Mouse (Mus musculus) bone marrow, adult 2 months (tissue): ENCODE measurements at regions not wholly inside any gene's neighbourhood (a gene's known extent, or its start where the extent isn't known, plus 50 kb on each side); places are given as distances from the start of the nearest gene placed in this dataset.
"Not testable (repeated sequence)": the region's sequence is repeated elsewhere in the genome, so short reads cannot be mapped to it uniquely, and the experiment has no call there.

Source experiments
- H3K27ac ChIP-seq: fragments of 200-500 bp; 2 replicates; pipeline ENCODE4 v1.5.1; 2012; ENCODE audit warnings: low read depth, mild to moderate bottlenecking, control low read depth, inconsistent platforms, low read length; ENCODE audit not compliant: control insufficient read depth, poor library complexity, insufficient read depth
- H3K4me1 ChIP-seq: fragments of 200-500 bp; 2 replicates; pipeline ENCODE4 v1.6.1; 2011; ENCODE audit warnings: low read length; ENCODE audit not compliant: control insufficient read depth, insufficient read depth
- H3K4me3 ChIP-seq: fragments of 200-500 bp; replicated peaks from 2 replicates; pipeline ENCODE3; 2011; ENCODE audit warnings: mild to moderate bottlenecking, low read depth, low read length, control low read depth; ENCODE audit not compliant: control insufficient read depth
- CTCF ChIP-seq: fragments of 200-500 bp; IDR thresholded peaks from 2 replicates; pipeline ENCODE4 v1.5.1; 2011; ENCODE audit warnings: low read length, control low read depth; ENCODE audit not compliant: control insufficient read depth, insufficient read depth
- POLR2A ChIP-seq: fragments of 200-500 bp; IDR thresholded peaks from 2 replicates; pipeline ENCODE4 v1.6.1; 2011; ENCODE audit warnings: low read depth, mild to moderate bottlenecking, control low read depth, low read length, borderline replicate concordance; ENCODE audit not compliant: control insufficient read depth
- WGBS: fragments of 180-500 bp; shearing (Covaris S2); methylation state at CpG from one replicate; pipeline ENCODE4 v1.1.7; 2018; 5-methylcytosine and 5-hydroxymethylcytosine counted together

DNA sequence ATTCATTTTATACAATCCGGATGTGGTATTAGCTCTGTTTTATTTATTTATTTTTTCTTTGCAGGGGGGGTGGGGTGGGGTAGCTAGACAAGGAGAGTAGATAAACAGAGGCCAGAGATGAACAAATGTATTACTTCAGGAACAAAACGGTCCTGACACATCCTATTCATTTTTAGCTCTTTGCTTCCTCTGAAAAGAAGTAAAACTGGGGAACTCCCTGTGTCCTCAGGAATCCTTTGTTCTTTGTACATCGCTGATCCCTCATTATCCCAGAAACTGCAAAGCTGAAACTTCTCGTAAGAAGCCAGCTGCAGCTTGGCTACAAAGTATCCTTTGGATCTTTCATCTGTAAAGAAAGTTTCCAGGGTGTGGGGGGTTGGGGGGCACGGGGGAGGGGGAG lies 103.6 kb upstream of the Pfn2 start:
- TF ChIP-seq POLR2A: no peak
- no peak for TF ChIP-seq CTCF
- Histone ChIP-seq H3K4me3 (no peak overlapping the region), H3K4me1 (no peaks in the 10 kb centered on the region), H3K27ac (no peak overlapping the region)
- 60% methylated on average over 5 of the region's 5 CpGs for WGBS

DNA sequence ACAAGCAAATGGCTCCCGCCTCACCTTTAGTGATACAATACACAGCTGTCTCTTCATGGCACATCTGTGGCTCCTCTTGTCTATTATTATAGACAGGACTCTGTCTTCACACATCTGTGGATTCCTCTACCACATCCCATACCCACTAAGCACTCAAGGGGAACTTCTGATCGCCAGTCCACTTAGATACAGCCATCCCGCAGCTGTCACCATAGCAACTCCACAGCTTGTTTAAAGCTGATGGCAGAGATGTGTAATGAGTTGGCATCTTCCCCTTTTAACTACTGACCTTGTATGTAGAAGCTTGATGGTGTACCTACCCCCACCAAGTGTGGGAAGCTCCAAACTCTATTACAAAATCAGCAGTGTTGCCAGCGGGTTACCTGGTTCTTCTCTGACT lies 109.5 kb upstream of the Pfn2 start:
- 71% methylated on average over 4 of the region's 4 CpGs for WGBS

DNA sequence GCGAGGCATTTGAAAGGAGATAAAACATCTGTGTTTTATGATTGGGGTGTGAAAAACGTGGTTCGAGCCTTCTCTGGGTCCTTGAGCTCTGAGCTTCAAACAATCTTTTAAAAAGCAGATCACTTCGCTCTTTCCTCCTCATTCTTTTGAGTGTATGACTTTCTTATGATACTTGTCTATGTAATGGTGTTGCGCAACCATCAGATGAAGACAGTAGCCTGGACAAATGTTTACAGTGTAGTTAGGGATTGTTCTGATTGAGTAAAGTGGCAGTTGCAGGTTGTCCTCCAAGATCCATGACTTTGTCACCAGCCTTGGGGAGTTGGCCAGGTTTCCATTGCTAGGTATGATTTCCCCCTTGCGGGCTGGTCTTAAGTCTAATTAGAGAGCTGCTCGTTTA lies 116.1 kb upstream of the Pfn2 start:
- 83% methylated on average over 7 of the region's 7 CpGs for WGBS

More for the DNA sequence above, 109.5 kb upstream of the Pfn2 start:
- TF ChIP-seq POLR2A (no peak), CTCF (no peak)
- Histone ChIP-seq H3K4me1 (no peaks in the 10 kb centered on the region), H3K4me3 (no peak overlapping the region), H3K27ac (no peak overlapping the region)

DNA sequence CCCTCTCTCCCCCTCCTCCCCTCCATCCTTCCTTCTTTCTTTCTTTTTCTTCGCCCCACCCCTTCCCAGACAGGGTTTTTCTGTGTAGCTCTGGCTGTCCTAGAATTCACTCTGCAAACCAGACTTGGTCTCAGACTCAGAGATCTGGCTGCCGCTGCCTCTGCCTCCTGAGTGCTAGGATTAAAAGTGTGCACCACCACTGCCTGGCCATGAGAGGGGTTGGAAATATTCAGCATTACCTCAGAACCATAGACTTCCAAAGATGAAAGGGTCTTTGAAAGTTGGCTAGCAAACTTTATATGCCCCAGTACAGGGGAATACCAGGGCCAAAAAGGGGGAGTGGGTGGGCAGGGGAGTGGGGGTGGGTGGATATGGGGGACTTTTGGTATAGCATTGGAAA lies 122.7 kb upstream of the Pfn2 start:
- not testable (repeated sequence) for H3K4me3 ChIP-seq, H3K4me1 ChIP-seq, H3K27ac ChIP-seq
- WGBS: 76% methylated on average over 2 of the region's 2 CpGs

More for the DNA sequence above, 116.1 kb upstream of the Pfn2 start:
- no peak overlapping the region for H3K27ac ChIP-seq
- H3K4me3 ChIP-seq: no peak overlapping the region
- no peaks in the 10 kb centered on the region; the same call in 1 of the 2 replicates for H3K4me1 ChIP-seq
- no peak for TF ChIP-seq POLR2A
- no peak for TF ChIP-seq CTCF

DNA sequence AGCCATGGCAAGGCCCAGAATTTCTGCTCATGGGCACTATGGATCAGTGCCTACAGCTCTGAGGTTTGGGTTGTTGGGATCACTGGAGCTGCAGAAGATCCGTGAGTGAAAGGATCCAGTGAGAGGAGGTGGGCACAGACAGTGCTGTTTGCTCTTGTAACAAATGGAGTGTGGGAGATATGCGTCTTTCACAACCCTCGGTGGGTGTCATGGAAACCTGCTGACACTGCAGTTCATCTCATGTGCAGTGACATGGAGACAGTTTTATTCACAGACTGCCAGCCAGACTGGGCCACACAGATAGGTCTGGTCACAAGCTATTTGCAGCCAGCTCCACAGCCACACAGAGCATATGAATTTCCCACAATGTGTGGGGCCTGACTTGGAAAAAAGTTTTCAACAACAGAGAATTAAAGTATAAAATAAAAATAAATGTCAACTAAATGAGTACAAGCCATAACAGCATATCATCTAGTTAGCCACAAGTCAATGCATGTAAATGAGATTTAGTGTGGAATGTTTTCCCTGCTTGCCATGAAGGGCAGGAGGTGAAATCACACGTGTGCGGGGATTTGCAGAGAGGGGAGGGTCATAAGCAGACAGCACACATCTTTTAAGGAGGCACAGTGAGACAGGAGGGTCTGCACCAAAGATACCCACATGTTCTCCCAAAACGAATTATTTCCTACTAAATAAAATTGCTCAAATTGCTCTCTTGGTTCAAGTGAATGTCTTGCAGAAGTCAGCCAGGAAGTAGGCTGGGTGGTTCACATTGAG lies 124.8 kb upstream of the Pfn2 start:
- TF ChIP-seq CTCF (no peak), POLR2A (no peak)
- no peak overlapping the region for H3K4me3 ChIP-seq
- WGBS: 76% methylated on average over 6 of the region's 6 CpGs
- H3K4me1 ChIP-seq: no peaks in the 10 kb centered on the region
- H3K27ac ChIP-seq: no peak overlapping the region

DNA sequence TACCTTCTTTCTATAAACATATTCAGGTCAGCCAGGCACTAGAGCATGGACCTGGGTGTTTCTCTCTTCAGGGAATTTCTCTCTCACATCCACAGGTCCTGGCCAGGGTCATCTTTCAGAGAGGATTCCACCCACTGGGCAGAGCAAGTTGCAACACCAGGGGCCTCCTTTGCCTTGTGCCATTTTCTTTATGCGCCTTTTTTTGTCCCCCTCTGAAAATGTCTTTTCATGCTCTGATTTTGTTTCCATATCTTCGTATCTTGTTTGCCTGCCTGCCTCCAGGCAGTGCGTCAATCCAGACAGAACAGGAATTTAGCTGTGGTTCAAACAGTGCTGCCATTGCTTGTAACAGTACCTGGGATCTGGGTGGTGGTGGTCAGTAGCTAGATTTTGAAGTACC lies 125.7 kb upstream of the Pfn2 start:
- 74% methylated on average over 3 of the region's 3 CpGs for WGBS
- Histone ChIP-seq H3K4me3 (no peak overlapping the region), H3K4me1 (no peaks in the 10 kb centered on the region), H3K27ac (no peak overlapping the region)
- TF ChIP-seq POLR2A: no peak
- TF ChIP-seq CTCF: no peak

DNA sequence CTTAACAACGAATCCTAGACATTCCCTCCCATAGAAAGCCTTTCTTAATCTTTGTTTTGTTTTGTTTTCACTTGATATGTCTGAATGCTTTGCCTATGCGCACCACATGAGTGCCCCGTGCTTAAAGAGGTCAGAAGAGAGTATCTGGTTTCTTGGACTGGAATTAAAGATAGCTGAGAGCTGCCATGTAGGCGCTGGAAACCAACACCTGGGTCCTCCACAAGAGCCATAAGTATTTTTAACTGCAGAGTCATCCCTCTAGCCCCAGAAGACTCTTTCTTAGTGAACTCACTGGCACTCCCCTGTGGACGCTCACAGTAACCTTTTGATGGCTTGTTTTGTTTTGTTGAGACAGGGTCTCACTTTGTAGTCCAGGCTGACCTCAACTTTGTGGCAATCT lies 127.5 kb upstream of the Pfn2 start:
- no peaks in the 10 kb centered on the region for H3K4me1 ChIP-seq
- WGBS: 60% methylated on average over 5 of the region's 5 CpGs
- no peak overlapping the region for H3K27ac ChIP-seq
- TF ChIP-seq CTCF (no peak), POLR2A (no peak)
- H3K4me3 ChIP-seq: no peak overlapping the region

DNA sequence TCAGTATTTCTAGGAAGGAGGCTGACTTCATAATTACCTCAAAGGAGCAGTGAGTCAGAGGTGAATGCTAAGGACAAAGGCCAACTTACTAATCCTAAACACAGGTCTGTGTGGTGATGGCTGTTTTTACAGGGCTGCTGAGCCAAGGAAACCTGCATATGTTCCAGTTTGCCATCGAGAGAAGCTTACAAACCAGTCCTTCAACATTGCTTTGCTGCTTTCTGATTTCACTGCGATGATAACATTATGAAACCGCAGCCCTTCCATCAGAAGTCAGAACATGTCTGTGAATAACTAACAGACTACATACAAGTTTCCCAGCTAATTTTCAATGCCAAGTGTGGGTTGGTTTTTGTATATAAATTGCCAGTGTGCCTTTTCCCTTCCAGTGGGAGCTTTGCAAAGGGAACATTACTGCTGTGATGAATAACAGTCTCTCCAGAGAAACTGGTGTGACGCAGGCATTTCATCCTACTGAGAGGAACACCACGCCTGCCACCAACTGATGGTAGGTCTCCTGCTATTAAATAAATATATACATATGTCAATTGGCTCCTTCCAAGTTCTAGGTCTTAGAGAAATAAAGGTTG lies 128.9 kb upstream of the Pfn2 start:
- Histone ChIP-seq H3K27ac (no peak overlapping the region), H3K4me3 (no peak overlapping the region), H3K4me1 (no peaks in the 10 kb centered on the region)
- WGBS: 76% methylated on average over 5 of the region's 5 CpGs
- TF ChIP-seq POLR2A (no peak), CTCF (no peak)
